Mouse (Mus musculus) embryonic facial prominence, embryonic 14.5 days (tissue): ENCODE results near the gene Exog. TPM values are rescaled to one million over a fixed set of nuclear protein-coding genes. Genes with fewer than 3 reads are reported as not detected.

Source experiments
- polyA plus RNA-seq: library from polyadenylated mRNA; unstranded; fragments of >200 nt; fragmentation: Nextera tagmentation; extraction: Ambion mirVana; gene quantifications from 2 replicates; pipeline ENCODE4 v1.2.1, GENCODE M21; 2014

The Exog gene
- polyA plus RNA-seq, 1 experiment from 2014 or later: 22.5 TPM

Other genes with a start within 250 kb of the Exog start
- not detected in 2 replicates for gene Slc22a13, start 235.8 kb upstream of the Exog start, polyA plus RNA-seq
- gene Oxsr1, start 122.5 kb upstream of the Exog start, polyA plus RNA-seq: 13.6 and 14.5 TPM in 2 replicates
- gene Acaa1a, start 105.3 kb upstream of the Exog start, polyA plus RNA-seq: 83.8 and 86.9 TPM in 2 replicates
- 22.2 and 26.4 TPM in 2 replicates for gene Myd88, start 103.5 kb upstream of the Exog start, polyA plus RNA-seq
- gene Xylb, start 87.6 kb upstream of the Exog start, polyA plus RNA-seq: 4.8 and 5.0 TPM in 2 replicates
- 0.26 TPM in 1 of 2 replicates, not detected in the other for gene Slc22a14, start 79.4 kb upstream of the Exog start, polyA plus RNA-seq
- gene Acvr2b, start 42.8 kb upstream of the Exog start, polyA plus RNA-seq: 18.1 and 19.4 TPM in 2 replicates
- gene Scn5a, start 134.1 kb downstream of the Exog start, polyA plus RNA-seq: 0.51 and 0.67 TPM in 2 replicates